Mouse (Mus musculus) right cerebral cortex, postnatal 36 days (tissue): ENCODE measurements around the gene Kcnma1.

Experiments used
- DNase-seq, 2 experiments: peaks; one replicate each; pipeline ENCODE4 v3.0.0; 2022; ENCODE audit warnings: low spot score in 2 of 2, mixed read lengths in 1 of 2

Kcnma1 gene

DNA sequence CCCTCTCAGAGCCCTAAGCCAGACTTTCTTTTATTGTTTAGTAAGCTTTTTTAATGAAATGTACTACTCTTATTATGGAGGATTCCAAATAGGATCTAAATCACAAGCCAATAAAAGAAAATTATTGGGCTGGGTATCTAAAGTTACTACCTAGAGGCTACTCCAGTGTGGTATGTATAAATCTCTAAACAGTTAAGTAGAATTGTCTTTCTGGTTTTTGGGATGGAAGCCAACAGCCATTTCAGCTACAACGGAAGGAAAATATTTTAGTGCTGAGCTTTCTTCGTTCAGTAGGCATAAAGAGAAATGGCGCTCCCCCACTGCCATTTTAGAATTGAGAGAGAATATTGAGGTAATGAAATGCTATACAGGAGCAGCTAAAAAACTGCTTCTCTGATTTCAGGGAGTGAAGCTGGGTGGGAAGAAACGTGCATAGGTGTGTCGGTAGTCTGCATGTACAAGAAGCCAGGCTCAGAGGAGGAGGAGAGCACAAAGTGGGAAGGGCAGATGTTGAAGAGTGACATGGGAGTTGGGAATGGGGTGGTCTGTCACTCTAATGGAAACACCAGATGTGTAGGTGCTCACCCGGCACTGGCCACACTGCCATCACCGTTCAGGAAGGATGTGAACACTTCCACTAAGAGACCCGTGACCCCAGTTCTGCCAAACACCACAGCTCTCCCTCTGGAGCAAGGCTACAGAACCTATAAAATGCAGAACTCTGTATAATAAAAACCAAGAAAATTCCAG lies 656.6 kb downstream of the Kcnma1 start:
- no peak for DNase-seq

- DNase-seq: no peak
These were observed 687.5 kb downstream of the Kcnma1 start for GRCm38 (mm10) chr14:23326786-23327185.

- no peak for DNase-seq
These were observed 709.0 kb downstream of the Kcnma1 start for GRCm38 (mm10) chr14:23305288-23305687.

- DNase-seq: no peak
These were observed 713.8 kb downstream of the Kcnma1 start for GRCm38 (mm10) chr14:23300443-23300842.

GRCm38 (mm10) chr14:23290634-23291033 lies 723.7 kb downstream of the Kcnma1 start:
- DNase-seq: no peak

DNA sequence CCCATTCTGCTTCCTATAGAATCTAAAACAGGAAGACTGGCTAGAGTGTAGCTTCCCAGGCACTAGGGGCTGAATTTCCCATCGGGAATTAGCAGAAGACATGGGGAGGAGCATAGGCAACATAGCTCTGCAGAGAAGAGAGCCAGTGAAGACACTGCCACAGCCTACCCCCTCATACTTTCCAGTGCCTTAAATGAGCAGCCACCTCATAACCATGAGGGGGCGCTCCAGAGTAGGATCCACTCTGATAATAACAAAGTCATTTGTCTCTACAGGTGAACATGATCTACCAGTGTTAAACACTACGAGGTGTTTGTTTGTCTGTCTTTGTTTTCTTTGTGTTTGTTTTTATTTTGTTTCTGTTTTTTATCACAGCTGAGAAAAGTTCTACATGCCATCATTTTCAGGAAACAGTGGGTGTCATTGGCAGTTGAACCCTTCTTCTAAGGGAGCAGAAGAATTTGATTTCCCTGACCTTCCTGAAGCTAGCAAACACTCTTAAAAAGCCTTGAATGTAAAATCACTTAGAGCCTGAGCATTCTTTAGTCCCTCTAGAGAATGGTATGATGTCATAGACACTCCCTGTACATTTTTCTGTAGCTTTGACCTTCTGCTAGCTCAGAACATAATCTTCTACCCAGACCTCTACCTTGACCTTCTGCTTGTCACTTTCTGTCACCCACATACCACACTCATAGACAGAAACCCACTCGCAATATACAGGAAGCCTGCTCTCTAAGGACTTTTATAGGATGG lies 747.6 kb downstream of the Kcnma1 start:
- DNase-seq: no peak

DNA sequence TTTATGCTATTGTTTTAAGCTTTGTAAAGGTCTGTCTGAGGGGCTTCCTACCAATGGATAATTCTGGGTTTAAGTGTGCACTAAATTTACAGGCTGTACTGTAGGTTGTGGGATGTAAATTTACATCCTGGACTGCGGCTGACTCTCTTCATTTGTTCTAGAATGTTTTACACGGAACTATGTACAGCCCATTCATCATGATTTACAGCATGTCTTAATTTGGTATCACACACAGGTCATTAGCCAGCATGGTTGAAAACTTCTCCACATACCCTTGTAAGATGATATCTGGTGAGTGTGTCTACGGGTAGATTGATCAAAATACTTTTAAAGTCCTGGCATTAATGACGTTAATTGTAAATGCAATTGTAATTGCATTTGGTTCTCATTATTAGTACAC lies 761.1 kb downstream of the Kcnma1 start:
- no peak for DNase-seq

DNA sequence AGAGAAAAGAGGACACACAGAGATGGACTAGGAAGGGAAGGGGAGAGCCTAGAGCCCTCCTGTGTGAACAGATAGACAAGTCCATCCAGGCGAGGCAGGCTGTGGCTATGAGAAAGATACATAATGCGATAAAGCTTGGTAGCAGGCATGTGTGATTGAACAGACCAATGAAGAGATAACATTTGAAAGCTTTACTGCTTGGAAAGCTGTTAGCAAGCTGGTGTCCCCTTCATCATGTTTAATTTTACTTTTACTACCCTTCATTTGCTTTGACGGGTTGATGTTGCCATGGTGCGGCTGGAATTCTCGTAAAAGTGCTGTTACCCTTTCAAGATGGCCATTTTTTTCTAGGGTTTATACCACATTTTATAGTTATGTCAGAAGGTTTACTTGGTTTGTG lies 769.8 kb downstream of the Kcnma1 start:
- DNase-seq: no peak

DNA sequence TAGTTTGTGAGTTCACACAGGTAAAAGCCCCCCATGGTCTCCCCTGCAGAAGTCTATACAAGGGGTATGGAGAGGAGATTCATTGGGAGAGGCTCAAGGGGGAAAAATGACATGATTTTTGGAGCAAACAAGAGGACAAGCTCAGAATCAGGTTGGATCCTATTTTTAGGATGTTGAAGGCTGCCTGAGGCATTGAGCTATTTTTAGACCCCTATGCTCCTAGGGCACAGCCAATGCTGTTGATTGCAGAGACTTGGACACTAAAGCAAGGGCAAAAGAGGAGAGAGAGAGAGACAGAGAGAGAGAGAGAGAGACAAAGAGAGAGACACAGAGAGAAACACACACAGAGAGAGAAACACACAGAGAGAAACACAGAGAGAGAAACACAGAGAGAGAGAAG lies 770.4 kb downstream of the Kcnma1 start:
- DNase-seq: no peak
